ENCODE assay signal across 7 mouse cellular contexts in the genomic region with DNA sequence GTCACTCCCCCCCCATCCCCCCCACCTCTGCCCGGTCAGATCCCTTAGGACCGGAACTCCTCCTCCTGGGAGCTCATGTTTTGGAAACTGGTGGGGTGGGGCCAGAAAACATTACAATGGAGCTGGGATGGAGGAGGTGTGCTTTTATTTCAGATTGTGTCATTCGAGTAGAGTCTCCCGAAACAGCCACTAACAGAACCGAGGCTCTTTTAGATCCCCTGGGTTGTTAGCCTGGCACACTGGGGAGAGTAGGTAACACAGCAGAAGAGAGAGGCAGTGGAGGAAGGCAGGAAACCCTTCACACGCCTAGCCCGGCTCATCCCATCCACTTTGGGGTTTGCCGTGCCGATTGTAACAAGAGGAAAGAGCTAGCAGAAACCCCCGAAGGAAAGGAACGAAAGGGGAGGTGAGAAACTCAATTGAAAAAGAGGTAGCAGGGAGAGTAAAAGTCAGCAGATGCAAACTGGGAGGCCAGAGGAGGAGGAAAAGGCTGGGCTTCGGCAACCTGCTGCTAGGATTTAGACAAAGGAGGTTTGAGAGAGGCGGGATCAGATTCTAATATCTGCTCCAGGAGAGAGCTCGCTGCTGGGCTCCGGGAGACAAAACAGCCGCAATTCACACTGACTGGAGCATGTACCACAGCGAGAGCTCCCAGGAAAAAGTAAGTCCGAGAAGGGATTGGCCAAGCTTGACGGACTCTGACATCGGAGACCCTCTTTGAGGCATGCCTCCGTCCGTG. TPM values are rescaled to one million over a fixed set of nuclear protein-coding genes. Genes with fewer than 3 reads are reported as not detected.
DNase-seq lines count a peak whose midpoint lies in the region; ATAC-seq and TF ChIP-seq lines count a peak whose summit lies in the region.

No protein-coding gene starts in this region.

- no peak for TF ChIP-seq EP300 in CH12.LX (IDR thresholded peaks at IDR 0.05; ENCODE audit: low read length)

- H3K4me2 ChIP-seq in CH12.LX (ENCODE audit: insufficient read depth, low read depth, poor library complexity, severe bottlenecking): peak overlapping the region; percentile 63
- peak overlapping the region; percentile 59 for H3K4me2 ChIP-seq in midbrain, embryonic 12.5 days (replicated peaks)

- H3K4me1 ChIP-seq in CH12.LX (ENCODE audit: control insufficient read depth in 1 of 2, insufficient read depth in 2 of 2): no peaks in the 10 kb centered on the region
- peaks cover 19% of the 10 kb centered on the region; the same call in 1 of the 2 replicates for H3K4me1 ChIP-seq in midbrain, embryonic 12.5 days

- H3K27ac ChIP-seq in CH12.LX (ENCODE audit: insufficient read depth, low read depth): no peak overlapping the region
- H3K27ac ChIP-seq in midbrain, embryonic 12.5 days (replicated peaks): no peak overlapping the region

- DNase-seq in CH12.LX (ENCODE audit: extremely low read depth) (no peak), ZHBTc4 (ENCODE audit: low read depth, low spot score) (peak; percentile 91)
- peak; percentile 41 to 42 for DNase-seq in heart, adult 9 months (ENCODE audit: low spot score in 2 of 2)
- DNase-seq in kidney, postnatal 36 days: peak; percentile 38 to 43
- DNase-seq in B cell, adult 2 months: no peak
- DNase-seq in thymus, postnatal 10 days (ENCODE audit: low spot score in 2 of 2): no peak

- TF ChIP-seq RAD21 in CH12.LX (IDR thresholded peaks at IDR 0.05; ENCODE audit: low read depth, low read length): no peak

- no peaks in the 10 kb centered on the region for H3K27me3 ChIP-seq in CH12.LX (replicated peaks)
- H3K27me3 ChIP-seq in midbrain, embryonic 12.5 days: peaks cover 12% of the 10 kb centered on the region

- no peak for TF ChIP-seq CTCF in CH12.LX (conservative IDR thresholded peaks at IDR 0.05 in 1 of 2, IDR thresholded peaks at IDR 0.05 in 1 of 2; ENCODE audit: low read depth in 2 of 2, low read length in 2 of 2)

- no peak overlapping the region for H3K9ac ChIP-seq in CH12.LX (ENCODE audit: insufficient read depth, low read depth)
- H3K9ac ChIP-seq in midbrain, embryonic 12.5 days (replicated peaks): peak overlapping the region; percentile 52

- no peak overlapping the region for H3K4me3 ChIP-seq in CH12.LX (replicated peaks in 1 of 3; ENCODE audit: low read depth in 2 of 3, low read length in 2 of 3, poor library complexity in 1 of 3)
- H3K4me3 ChIP-seq in midbrain, embryonic 12.5 days: peak overlapping the region; percentile 37

- under 1% methylated on average over 22 of the region's 22 CpGs for whole genome bisulfite sequencing in midbrain, embryonic 12.5 days

- H3K79me2 ChIP-seq in CH12.LX (replicated peaks; ENCODE audit: control insufficient read depth, extremely low read depth, insufficient read depth, poor library complexity, severe bottlenecking): no peaks in the 10 kb centered on the region

- no peaks in the 10 kb centered on the region for H3K9me3 ChIP-seq in CH12.LX (replicated peaks; ENCODE audit: low read length)
- H3K9me3 ChIP-seq in midbrain, embryonic 12.5 days: no peaks in the 10 kb centered on the region

- TF ChIP-seq POLR2A in CH12.LX (IDR thresholded peaks at IDR 0.05; ENCODE audit: low read depth, low read length): no peak

- peak; percentile 71; the same call in 1 of the 2 replicates for ATAC-seq in midbrain, embryonic 12.5 days (ENCODE audit: low FRiP score, low read depth)

- no peaks in the 10 kb centered on the region for H3K36me3 ChIP-seq in CH12.LX (replicated peaks in 1 of 2; ENCODE audit: control insufficient read depth in 1 of 2, insufficient read depth in 1 of 2, low read length in 1 of 2)
- H3K36me3 ChIP-seq in midbrain, embryonic 12.5 days: no peaks in the 10 kb centered on the region

- in situ Hi-C loops in CH12.LX (cut with MboI; ENCODE audit: low pct_ligation_motif_present, low pct_unique_long_range_greater_than_20kb, low sequenced_read_pairs): no loop called here

- dilution Hi-C loops in CH12.LX (cut with MboI; ENCODE audit: extremely low pct_ligation_motif_present, extremely low pct_unique_long_range_greater_than_20kb, low sequenced_read_pairs): no loop called here

TF ChIP-seq in CH12.LX, 34 proteins besides CTCF, POLR2A, EP300 and RAD21:
- TF ChIP-seq USF1 (IDR thresholded peaks at IDR 0.05; ENCODE audit: low read depth, low read length) (no peak), POLR2AphosphoS2 (IDR thresholded peaks at IDR 0.05; ENCODE audit: low read depth, low read length) (no peak), ELF1 (IDR thresholded peaks at IDR 0.05; ENCODE audit: low read depth, low read length) (no peak), MXI1 (IDR thresholded peaks at IDR 0.05; ENCODE audit: low read depth, low read length) (no peak), USF2 (conservative IDR thresholded peaks at IDR 0.05; ENCODE audit: low read depth, low read length) (no peak), MYC (IDR thresholded peaks at IDR 0.05; ENCODE audit: low read depth, low read length) (no peak), NRF1 (IDR thresholded peaks at IDR 0.05; ENCODE audit: low read depth, low read length) (no peak)

RNA-seq across cellular contexts. Expression of gene Gcnt2, which starts 27.3 kb away (rescaled TPM):
- total RNA-seq in CH12.LX (2012; rRNA removed) (0.04 TPM in 1 of 2 replicates, not detected in the other), CH12.LX (2014; rRNA removed) (not detected in 2 replicates)
- not detected in 2 replicates for polyA plus RNA-seq in CH12.LX (2012; ENCODE audit: insufficient read length, low read depth)
- polyA plus RNA-seq in midbrain, embryonic 12.5 days (2016; fragmentation: Nextera tagmentation; extraction: Ambion mirVana): 3.2 and 3.4 TPM in 2 replicates

Comparison
In these comparisons a context has a peak if more than half of its experiments do, and no peak if none do; other contexts are left out.
1. DNase-seq: peak in ZHBTc4 (single experiment), heart, adult 9 months (2 of 2) and kidney, postnatal 36 days (2 of 2); none in CH12.LX (single experiment), B cell, adult 2 months (0 of 2) and thymus, postnatal 10 days (0 of 2).